Mouse (Mus musculus): Measurements from ENCODE around the gene Sfxn1.

Gene Sfxn1

GRCm38 (mm10) chr13:54118355-54118754, 46.7 kb downstream of the Sfxn1 start:
- no peak for DNase-seq (ENCODE audit: low read depth, low spot score)

- DNase-seq (ENCODE audit: low read depth, low spot score) = no peak
Observed at GRCm38 (mm10) chr13:54137756-54138410, 66.2 kb downstream of the Sfxn1 start.

GRCm38 (mm10) chr13:54143788-54144187, 72.1 kb downstream of the Sfxn1 start:
- DNase-seq (ENCODE audit: low read depth, low spot score) = no peak

GRCm38 (mm10) chr13:54144624-54145023, 73.0 kb downstream of the Sfxn1 start:
- no peak for DNase-seq (ENCODE audit: low read depth, low spot score)

- DNase-seq (ENCODE audit: low read depth, low spot score) = no peak
Observed at GRCm38 (mm10) chr13:54147328-54147727, 75.7 kb downstream of the Sfxn1 start.

- DNase-seq (ENCODE audit: low read depth, low spot score) = no peak
Observed at GRCm38 (mm10) chr13:54152421-54152820, 80.8 kb downstream of the Sfxn1 start.

GRCm38 (mm10) chr13:54152911-54153310, 81.2 kb downstream of the Sfxn1 start:
- DNase-seq (ENCODE audit: low read depth, low spot score) = no peak

GRCm38 (mm10) chr13:54153672-54154218, 82.1 kb downstream of the Sfxn1 start:
- no peak for DNase-seq (ENCODE audit: low read depth, low spot score)

GRCm38 (mm10) chr13:54155822-54156221, 84.2 kb downstream of the Sfxn1 start:
- DNase-seq (ENCODE audit: low read depth, low spot score) = no peak

Data from brain, embryonic 18.5 days (tissue).